Mouse (Mus musculus): Measurements from ENCODE around the gene Slc6a16.

The Slc6a16 gene

GRCm38 (mm10) chr7:45216442-45217183 is 24.3 kb upstream of the Slc6a16 start:
- no peak for DNase-seq (ENCODE audit: low spot score in 2 of 2)

- DNase-seq (ENCODE audit: low spot score in 2 of 2) = no peak
Observed at GRCm38 (mm10) chr7:45221680-45222079, 19.2 kb upstream of the Slc6a16 start.

GRCm38 (mm10) chr7:45224826-45225225 is 16.1 kb upstream of the Slc6a16 start:
- DNase-seq (ENCODE audit: low spot score in 2 of 2) = no peak

GRCm38 (mm10) chr7:45226421-45226820 is 14.5 kb upstream of the Slc6a16 start:
- no peak for DNase-seq (ENCODE audit: low spot score in 2 of 2)

- DNase-seq (ENCODE audit: low spot score in 2 of 2) = no peak
Observed at GRCm38 (mm10) chr7:45228548-45228947, 12.3 kb upstream of the Slc6a16 start.

GRCm38 (mm10) chr7:45229046-45229445 is 11.8 kb upstream of the Slc6a16 start:
- DNase-seq (ENCODE audit: low spot score in 2 of 2) = no peak

- no peak for DNase-seq (ENCODE audit: low spot score in 2 of 2)
Observed at GRCm38 (mm10) chr7:45229459-45230203, 11.3 kb upstream of the Slc6a16 start.

- DNase-seq (ENCODE audit: low spot score in 2 of 2) = no peak
Observed at GRCm38 (mm10) chr7:45231192-45231591, 9.7 kb upstream of the Slc6a16 start.

GRCm38 (mm10) chr7:45231941-45232340 is 8.9 kb upstream of the Slc6a16 start:
- no peak for DNase-seq (ENCODE audit: low spot score in 2 of 2)

- DNase-seq (ENCODE audit: low spot score in 2 of 2) = no peak
Observed at GRCm38 (mm10) chr7:45232716-45233465, 8.0 kb upstream of the Slc6a16 start.

GRCm38 (mm10) chr7:45233580-45234332 is 7.1 kb upstream of the Slc6a16 start:
- no peak for DNase-seq (ENCODE audit: low spot score in 2 of 2)

GRCm38 (mm10) chr7:45234333-45234841 is 6.5 kb upstream of the Slc6a16 start:
- DNase-seq (ENCODE audit: low spot score in 2 of 2) = no peak

- no peak for DNase-seq (ENCODE audit: low spot score in 2 of 2)
Observed at GRCm38 (mm10) chr7:45234922-45235571, 5.8 kb upstream of the Slc6a16 start.

- no peak for DNase-seq (ENCODE audit: low spot score in 2 of 2)
Observed at GRCm38 (mm10) chr7:45235656-45236180, 5.2 kb upstream of the Slc6a16 start.

GRCm38 (mm10) chr7:45237747-45238699 is 2.9 kb upstream of the Slc6a16 start:
- no peak for DNase-seq (ENCODE audit: low spot score in 2 of 2)

GRCm38 (mm10) chr7:45238723-45239496 is 2.0 kb upstream of the Slc6a16 start, which contains the start of gene Cd37:
Cd37 (minus strand) TSS chr7:45239115.
- DNase-seq (ENCODE audit: low spot score in 2 of 2) = peak; percentile 60 to 63

GRCm38 (mm10) chr7:45240109-45240508 is 776 bp upstream of the Slc6a16 start:
- no peak for DNase-seq (ENCODE audit: low spot score in 2 of 2)

GRCm38 (mm10) chr7:45241389-45241749 is 484 bp downstream of the Slc6a16 start:
- DNase-seq (ENCODE audit: low spot score in 2 of 2) = no peak

- DNase-seq (ENCODE audit: low spot score in 2 of 2) = no peak
Observed at GRCm38 (mm10) chr7:45247666-45248065, 6.8 kb downstream of the Slc6a16 start.

Measured in thymus, postnatal 10 days (tissue).